Mouse (Mus musculus) adrenal gland, postnatal 10 days (tissue): Measurements from ENCODE around the gene Cxcl9. TPM values are rescaled to one million over a fixed set of nuclear protein-coding genes. Genes with fewer than 3 reads are reported as not detected.
A peak's percentile ranks its signal among the peaks of the same experiment; 100 is the strongest.

ENCODE experiments used
- DNase-seq: peaks from one replicate; pipeline ENCODE4 v3.0.0; 2021; ENCODE audit warnings: mixed read lengths
- total RNA-seq, 2 experiments: library from RNA; stranded (reverse); gene quantifications; 2 replicates each; pipeline ENCODE4 v1.2.3; 2021

The Cxcl9 gene
- total RNA-seq, 2 experiments from 2014 or later: 1.5 TPM

DNA sequence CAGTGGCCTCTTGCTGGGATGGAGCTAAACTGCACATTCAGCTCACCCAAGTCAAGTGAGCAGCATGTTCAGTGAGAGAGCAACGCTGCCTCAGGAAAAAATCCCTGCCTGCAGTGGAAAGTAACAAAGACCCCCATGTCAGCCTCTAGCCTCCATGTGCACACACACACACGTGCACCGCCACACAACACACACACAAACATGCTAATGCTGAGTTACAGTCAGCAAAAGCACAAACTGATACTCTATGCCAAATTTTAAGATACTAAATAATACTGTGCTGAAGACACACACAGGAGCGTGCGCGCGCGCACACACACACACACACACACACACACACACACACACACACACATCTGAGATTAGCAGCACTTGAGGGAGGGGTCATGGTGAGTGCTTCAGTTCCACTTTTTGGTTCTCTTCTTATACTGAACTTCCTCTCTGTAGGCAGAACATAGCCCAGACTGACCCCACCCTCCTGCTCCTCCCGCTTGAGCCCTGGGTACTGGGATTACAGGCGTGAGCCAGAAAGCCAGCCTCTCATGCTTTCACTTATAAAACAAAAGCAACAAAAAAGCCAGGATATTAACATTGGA, 48.8 kb downstream of the Cxcl9 start:
- no peak for DNase-seq

GRCm38 (mm10) chr5:92277437-92278394, 50.2 kb downstream of the Cxcl9 start, which contains the start of gene Naaa:
TSS of gene Naaa (minus strand) at chr5:92278170.
- peak; percentile 92 for DNase-seq

Other genes starting within 250 kb of the Cxcl9 start
- gene G3bp2, start 244.4 kb downstream of the Cxcl9 start, total RNA-seq: 10 to 100 TPM; 92.8 to 96.6 TPM
- gene Uso1, start 190.1 kb downstream of the Cxcl9 start, total RNA-seq: 10 to 100 TPM; 64.1 to 71.5 TPM
- gene U90926, start 112.7 kb downstream of the Cxcl9 start, total RNA-seq: under 1 TPM in 1 of 2 experiments, not detected in 1; 0.96 TPM
- under 1 TPM; 0.12 to 0.21 TPM for gene Ppef2, start 71.8 kb downstream of the Cxcl9 start, total RNA-seq
- gene Naaa, start 49.9 kb downstream of the Cxcl9 start, total RNA-seq: 10 to 100 TPM; 26.7 to 27.0 TPM
- gene Sdad1, start 17.6 kb downstream of the Cxcl9 start, total RNA-seq: 10 to 100 TPM; 32.1 to 36.0 TPM
- gene Art3, start 3.7 kb upstream of the Cxcl9 start, total RNA-seq: 100 to 1,000 TPM; 126 to 154 TPM
- gene Cxcl10, start 20.8 kb upstream of the Cxcl9 start, total RNA-seq: under 1 TPM; 0.57 to 0.94 TPM
- gene Nup54, start 107.1 kb upstream of the Cxcl9 start, total RNA-seq: 10 to 100 TPM; 30.3 to 34.0 TPM
- 10 to 100 TPM; 79.6 to 80.6 TPM for gene Scarb2, start 178.8 kb upstream of the Cxcl9 start, total RNA-seq
- gene Fam47e, start 227.0 kb upstream of the Cxcl9 start, total RNA-seq: not detected